Mouse (Mus musculus) MEL (cell line): ENCODE measurements around the gene Atg4a. TPM values are rescaled to one million over a fixed set of nuclear protein-coding genes. Genes with fewer than 3 reads are reported as not detected.

Source experiments
- DNase-seq: peaks from one replicate; pipeline ENCODE4 v3.0.0; 2011; ENCODE audit warnings: low read depth, low spot score
- H3K27ac ChIP-seq: 2 replicates; pipeline ENCODE4 v1.5.1; 2012; ENCODE audit warnings: low read depth, mild to moderate bottlenecking, control low read depth, low read length, moderate library complexity; ENCODE audit not compliant: control insufficient read depth
- H3K27me3 ChIP-seq, 2 experiments: fragments of 150-350 bp in 1 of 2; sonication (generic) in 1 of 2; 2 replicates each; pipeline ENCODE4 v1.6.1; 2012; ENCODE audit warnings: low read length in 2 of 2, mild to moderate bottlenecking in 2 of 2, improper control_type of control experiment in 1 of 2, moderate library complexity in 1 of 2; ENCODE audit not compliant: insufficient read depth in 2 of 2, control insufficient read depth in 1 of 2
- H3K36me3 ChIP-seq, 2 experiments: 2 replicates each; pipeline ENCODE4 v1.6.1; 2012 to 2014; ENCODE audit warnings: low read length in 2 of 2, improper control_type of control experiment in 1 of 2, inconsistent platforms in 1 of 2, mild to moderate bottlenecking in 1 of 2; ENCODE audit not compliant: insufficient read depth in 2 of 2, control insufficient read depth in 1 of 2
- H3K4me1 ChIP-seq, 2 experiments: fragments of 150-350 bp in 1 of 2; sonication (generic) in 1 of 2; 2 replicates each; pipeline ENCODE4 v1.6.1; 2012; ENCODE audit warnings: low read length in 2 of 2, improper control_type of control experiment in 1 of 2, mild to moderate bottlenecking in 1 of 2; ENCODE audit not compliant: insufficient read depth in 2 of 2, control insufficient read depth in 1 of 2
- H3K4me3 ChIP-seq, 2 experiments: fragments of 150-350 bp in 1 of 2; sonication (generic) in 1 of 2; 2 replicates each; pipeline ENCODE4 v1.5.1; 2012; ENCODE audit warnings: low read depth in 2 of 2, low read length in 2 of 2, mild to moderate bottlenecking in 2 of 2, moderate library complexity in 2 of 2, control low read depth in 1 of 2, improper control_type of control experiment in 1 of 2; ENCODE audit not compliant: control insufficient read depth in 1 of 2, insufficient read depth in 1 of 2
- H3K79me2 ChIP-seq: 2 replicates; pipeline ENCODE4 v1.6.1; 2012; ENCODE audit warnings: mild to moderate bottlenecking, low read length, moderate library complexity; ENCODE audit not compliant: control insufficient read depth, poor library complexity, insufficient read depth
- H3K9ac ChIP-seq: 2 replicates; pipeline ENCODE4 v1.6.1; 2012; ENCODE audit warnings: low read depth, mild to moderate bottlenecking, control low read depth, low read length, moderate library complexity; ENCODE audit not compliant: control insufficient read depth, poor library complexity, severe bottlenecking
- H3K9me3 ChIP-seq: fragments of 150-350 bp; sonication (generic); replicated peaks from 2 replicates; pipeline ENCODE4 v1.6.1; 2012; ENCODE audit warnings: mild to moderate bottlenecking, low read length, improper control_type of control experiment, moderate library complexity; ENCODE audit not compliant: insufficient read depth
- BHLHE40 ChIP-seq: IDR thresholded peaks from 2 replicates; pipeline ENCODE4 v1.6.1; 2012; ENCODE audit warnings: low read depth, mild to moderate bottlenecking, inconsistent platforms, low read length, improper control_type of control experiment, borderline replicate concordance
- CTCF ChIP-seq, 3 experiments: IDR thresholded peaks in 2 of 3; conservative IDR thresholded peaks in 1 of 3; 2 replicates each; pipeline ENCODE4 v1.5.1; 2011 to 2012; ENCODE audit warnings: low read length in 3 of 3, low read depth in 2 of 3, mild to moderate bottlenecking in 2 of 3, improper control_type of control experiment in 1 of 3, inconsistent platforms in 1 of 3, mixed read lengths in 1 of 3, moderate library complexity in 1 of 3; ENCODE audit not compliant: control insufficient read depth in 1 of 3, insufficient read depth in 1 of 3, poor library complexity in 1 of 3, severe bottlenecking in 1 of 3
- E2F4 ChIP-seq: IDR thresholded peaks from 2 replicates; pipeline ENCODE4 v1.6.1; 2011; ENCODE audit warnings: low read depth, low read length, improper control_type of control experiment, borderline replicate concordance
- ELF1 ChIP-seq: IDR thresholded peaks from 2 replicates; pipeline ENCODE4 v1.6.1; 2014; ENCODE audit warnings: low read depth, mild to moderate bottlenecking, inconsistent platforms, low read length, improper control_type of control experiment, moderate library complexity
- EP300 ChIP-seq, 2 experiments: IDR thresholded peaks; 2 replicates each; pipeline ENCODE4 v1.6.1; 2011; ENCODE audit warnings: improper control_type of control experiment in 2 of 2, low read length in 2 of 2, low read depth in 1 of 2, mild to moderate bottlenecking in 1 of 2
- ETS1 ChIP-seq: IDR thresholded peaks from 2 replicates; pipeline ENCODE4 v1.6.1; 2012; ENCODE audit warnings: low read depth, mild to moderate bottlenecking, inconsistent platforms, low read length, improper control_type of control experiment, moderate library complexity
- GABPA ChIP-seq: IDR thresholded peaks from 2 replicates; pipeline ENCODE4 v1.6.1; 2012; ENCODE audit warnings: low read depth, mild to moderate bottlenecking, inconsistent platforms, low read length, improper control_type of control experiment, moderate library complexity
- GATA1 ChIP-seq: IDR thresholded peaks from 2 replicates; pipeline ENCODE4 v1.6.1; 2011; ENCODE audit warnings: low read depth, low read length, improper control_type of control experiment
- JUND ChIP-seq: IDR thresholded peaks from 2 replicates; pipeline ENCODE4 v1.6.1; 2011; ENCODE audit warnings: low read depth, mild to moderate bottlenecking, improper control_type of control experiment, low read length
- MAFK ChIP-seq: IDR thresholded peaks from 2 replicates; pipeline ENCODE4 v1.6.1; 2011; ENCODE audit warnings: low read depth, mild to moderate bottlenecking, low read length, improper control_type of control experiment, borderline replicate concordance
- MAX ChIP-seq: IDR thresholded peaks from 2 replicates; pipeline ENCODE4 v1.6.1; 2011; ENCODE audit warnings: low read length, improper control_type of control experiment
- MYB ChIP-seq: IDR thresholded peaks from 2 replicates; pipeline ENCODE4 v1.6.1; 2011; ENCODE audit warnings: mild to moderate bottlenecking, low read depth, low read length, improper control_type of control experiment
- NELFE ChIP-seq: IDR thresholded peaks from 2 replicates; pipeline ENCODE4 v1.6.1; 2011; ENCODE audit warnings: low read depth, low read length, improper control_type of control experiment
- NRF1 ChIP-seq: IDR thresholded peaks from 2 replicates; pipeline ENCODE4 v1.6.1; 2014; ENCODE audit warnings: low read depth, mild to moderate bottlenecking, inconsistent platforms, low read length, improper control_type of control experiment, moderate library complexity; ENCODE audit not compliant: poor library complexity, insufficient read depth, severe bottlenecking
- POLR2A ChIP-seq, 2 experiments: IDR thresholded peaks; 2 replicates each; pipeline ENCODE4 v1.6.1; 2011 to 2012; ENCODE audit warnings: low read length in 2 of 2, mild to moderate bottlenecking in 2 of 2, control low read depth in 1 of 2, improper control_type of control experiment in 1 of 2, low read depth in 1 of 2, moderate library complexity in 1 of 2; ENCODE audit not compliant: control insufficient read depth in 1 of 2, insufficient read depth in 1 of 2, poor library complexity in 1 of 2
- POLR2AphosphoS2 ChIP-seq: IDR thresholded peaks from 2 replicates; pipeline ENCODE4 v1.6.1; 2011; ENCODE audit warnings: low read length, improper control_type of control experiment
- POLR2AphosphoS5 ChIP-seq: IDR thresholded peaks from 2 replicates; pipeline ENCODE4 v1.6.1; 2012; ENCODE audit warnings: low read depth, borderline replicate concordance, mild to moderate bottlenecking, inconsistent platforms, low read length, moderate library complexity, mixed read lengths
- RAD21 ChIP-seq: IDR thresholded peaks from 2 replicates; pipeline ENCODE4 v1.6.1; 2011; ENCODE audit warnings: mild to moderate bottlenecking, low read depth, low read length, improper control_type of control experiment
- SIN3A ChIP-seq: IDR thresholded peaks from 2 replicates; pipeline ENCODE4 v1.6.1; 2012; ENCODE audit warnings: low read length, improper control_type of control experiment, inconsistent platforms
- USF1 ChIP-seq: IDR thresholded peaks from 2 replicates; pipeline ENCODE4 v1.6.1; 2014; ENCODE audit warnings: low read depth, mild to moderate bottlenecking, inconsistent platforms, low read length, improper control_type of control experiment, moderate library complexity
- USF2 ChIP-seq, 2 experiments: IDR thresholded peaks; 2 replicates each; pipeline ENCODE4 v1.6.1; 2011 to 2012; ENCODE audit warnings: improper control_type of control experiment in 2 of 2, low read length in 2 of 2, borderline replicate concordance in 1 of 2, inconsistent platforms in 1 of 2, low read depth in 1 of 2, mild to moderate bottlenecking in 1 of 2; ENCODE audit not compliant: insufficient read depth in 1 of 2
- ZKSCAN1 ChIP-seq: IDR thresholded peaks from 2 replicates; pipeline ENCODE4 v1.6.1; 2012; ENCODE audit warnings: low read depth, mild to moderate bottlenecking, inconsistent platforms, low read length, improper control_type of control experiment, moderate library complexity
- polyA plus RNA-seq, 2 experiments: library from polyadenylated mRNA; stranded (reverse) in 1 of 2; unstranded in 1 of 2; fragments of >175 nt in 1 of 2; fragments of >200 nt in 1 of 2; gene quantifications; 2 replicates each; pipeline versions ENCODE4 v1.2.1 to v1.2.4; 2012; ENCODE audit warnings: low replicate concordance in 2 of 2, low read depth in 1 of 2; ENCODE audit not compliant: insufficient read length in 2 of 2, insufficient read depth in 1 of 2, missing spikeins in 1 of 2
- total RNA-seq: library from RNA; depleted of rRNA; stranded (reverse); fragments of 300-350 nt; gene quantifications from 2 replicates; pipeline ENCODE4 v1.2.3, GENCODE M21; 2012

Atg4a gene
- total and polyA plus RNA-seq, 3 experiments, result 16.3 to 20.7 TPM; not detected in 1

DNA sequence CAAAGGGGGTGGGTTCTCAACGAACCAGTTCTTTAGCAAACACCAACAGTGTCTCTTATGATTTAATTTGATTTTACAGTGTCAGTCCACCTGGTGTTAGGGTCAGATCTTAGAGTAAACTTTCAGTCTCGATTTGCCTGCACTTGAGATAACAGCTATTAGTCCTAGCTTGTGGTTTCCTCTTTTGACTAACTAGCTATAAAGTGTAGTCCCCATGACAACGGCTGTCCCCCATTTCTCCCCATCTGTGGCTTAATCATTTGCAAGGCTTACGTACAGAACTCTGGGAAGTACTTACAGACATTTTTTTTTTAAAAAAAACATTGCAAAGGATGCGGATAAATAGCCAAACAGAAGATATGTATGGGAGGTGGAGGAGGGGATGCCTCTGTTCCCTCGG, 28.1 kb downstream of the Atg4a start (continued):
- TF ChIP-seq USF1 (no peak), ZKSCAN1 (no peak), MAX (no peak), ETS1 (peak; percentile 45; the same call in 1 of the 2 replicates), MAFK (no peak), BHLHE40 (no peak), USF2 (IDR thresholded peaks at IDR 0.05; ENCODE audit: borderline replicate concordance in 1 of 2, insufficient read depth in 1 of 2, low read depth in 1 of 2, low read length in 2 of 2) (no peak), GABPA (no peak), MYB (no peak), GATA1 (peak; percentile 82), RAD21 (no peak), POLR2AphosphoS2 (no peak), JUND (no peak), POLR2AphosphoS5 (no peak), E2F4 (no peak), EP300 (IDR thresholded peaks at IDR 0.05; ENCODE audit: low read depth in 1 of 2, low read length in 2 of 2) (peak; percentile 54 to 69; a peak in 2 of 4 replicates), NRF1 (no peak)

DNA sequence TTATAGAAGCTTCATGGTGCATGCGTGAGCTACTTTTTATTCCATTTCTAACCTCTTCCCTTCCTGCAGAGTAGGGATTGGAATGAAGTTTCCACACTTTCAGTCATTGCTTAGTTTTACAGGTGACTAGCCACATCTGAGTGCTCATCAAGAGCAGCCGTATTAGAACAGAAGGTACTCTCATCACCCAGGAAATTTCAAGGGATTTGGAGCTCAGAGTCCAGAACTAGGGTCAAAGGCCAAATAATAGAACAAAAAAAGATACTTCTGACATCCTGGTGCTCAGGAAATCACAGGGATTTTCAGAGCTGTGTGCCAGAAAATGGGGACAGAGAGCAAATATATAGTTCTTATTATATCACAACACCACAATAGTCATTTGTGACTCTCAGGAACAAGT, 28.5 kb downstream of the Atg4a start:
- H3K79me2 ChIP-seq, result no peaks in the 10 kb centered on the region
- no peak overlapping the region for H3K27ac ChIP-seq
- peaks cover 5 to 16% of the 10 kb centered on the region in 2 experiments for H3K4me1 ChIP-seq
- no peak overlapping the region for H3K4me3 ChIP-seq
- no peak for DNase-seq
- H3K9ac ChIP-seq, result no peak overlapping the region
- no peaks in the 10 kb centered on the region for H3K27me3 ChIP-seq
- no peaks in the 10 kb centered on the region for H3K9me3 ChIP-seq
- H3K36me3 ChIP-seq, result peaks cover 0 to 22% of the 10 kb centered on the region in 2 experiments; a peak in 3 of 4 replicates
- TF ChIP-seq CTCF (IDR thresholded peaks at IDR 0.05 in 2 of 3, conservative IDR thresholded peaks at IDR 0.05 in 1 of 3; ENCODE audit: control insufficient read depth in 1 of 3, insufficient read depth in 1 of 3, low read depth in 2 of 3, low read length in 3 of 3, poor library complexity in 1 of 3, severe bottlenecking in 1 of 3), result no peak
- TF ChIP-seq EP300 (IDR thresholded peaks at IDR 0.05; ENCODE audit: low read depth in 1 of 2, low read length in 2 of 2), result no peak
- no peak for TF ChIP-seq USF2 (IDR thresholded peaks at IDR 0.05; ENCODE audit: borderline replicate concordance in 1 of 2, insufficient read depth in 1 of 2, low read depth in 1 of 2, low read length in 2 of 2)
- TF ChIP-seq POLR2A (IDR thresholded peaks at IDR 0.05; ENCODE audit: control insufficient read depth in 1 of 2, insufficient read depth in 1 of 2, low read depth in 1 of 2, low read length in 2 of 2, poor library complexity in 1 of 2), result no peak
- no peak for TF ChIP-seq NELFE
- no peak for TF ChIP-seq MYB
- no peak for TF ChIP-seq RAD21
- no peak for TF ChIP-seq ELF1
- TF ChIP-seq SIN3A, result no peak
- no peak for TF ChIP-seq GATA1
